Mouse (Mus musculus): ENCODE data around the gene Ccnd3.
A peak's percentile ranks its signal among the peaks of the same experiment; 100 is the strongest.

DNA sequence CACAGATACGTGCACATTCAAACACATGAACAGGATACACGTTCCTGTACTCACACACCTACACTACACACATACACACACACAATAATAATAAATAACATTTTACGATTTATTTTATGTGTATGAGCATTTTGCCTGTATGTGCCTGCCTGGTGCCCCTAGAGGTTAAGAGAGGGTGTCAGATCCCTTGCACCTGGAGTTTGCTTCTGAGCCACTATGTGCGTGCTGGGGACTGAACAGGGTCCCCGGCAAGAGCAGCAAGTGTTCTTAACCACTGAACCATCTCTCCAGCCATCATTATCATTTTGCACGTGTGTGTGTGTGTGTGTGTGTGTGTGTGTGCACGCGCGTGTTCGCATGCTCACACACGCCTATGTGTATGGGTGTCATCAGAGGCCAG is 24.7 kb downstream of the Ccnd3 start:
- peak; percentile 33; the same call in 1 of the 2 replicates for TF ChIP-seq CTCF (IDR thresholded peaks at IDR 0.05; ENCODE audit: borderline replicate concordance, control insufficient read depth, extremely low read depth, insufficient read depth, low read length, poor library complexity)
- TF ChIP-seq POLR2A (IDR thresholded peaks at IDR 0.05; ENCODE audit: control insufficient read depth, extremely low read depth, insufficient read depth, low read length, poor library complexity) = no peak

Measured in thymus, adult 2 months (tissue).